Mouse (Mus musculus) limb, embryonic 11.5 days (tissue): Measurements from ENCODE around the gene Slc45a2. TPM values are rescaled to one million over a fixed set of nuclear protein-coding genes. Genes with fewer than 3 reads are reported as not detected.
"Not testable (repeated sequence)": the region's sequence is repeated elsewhere in the genome, so short reads cannot be mapped to it uniquely, and the experiment has no call there.

ENCODE experiments used
- ATAC-seq: fragments of 200-750 bp; cut with Nextera tagmentation; 2 replicates; pipeline ENCODE4 v1.8.0; 2017; ENCODE audit warnings: low read depth; ENCODE audit not compliant: insufficient number of reproducible peaks, low FRiP score, low TSS enrichment
- DNase-seq: peaks from one replicate; pipeline ENCODE4 v3.0.0-alpha.2; 2015; ENCODE audit warnings: low spot score
- H3K27ac ChIP-seq: fragments of 300-500 bp; sonication (generic); replicated peaks from 2 replicates; pipeline ENCODE4 v1.5.1; 2014; ENCODE audit warnings: low read depth, mild to moderate bottlenecking, low read length
- H3K27me3 ChIP-seq: fragments of 300-500 bp; sonication (generic); 2 replicates; pipeline ENCODE4 v1.6.1; 2014; ENCODE audit warnings: mild to moderate bottlenecking, low read length, mixed read lengths; ENCODE audit not compliant: control insufficient read depth, insufficient read depth
- H3K36me3 ChIP-seq: fragments of 300-500 bp; sonication (generic); 2 replicates; pipeline ENCODE4 v1.6.1; 2014; ENCODE audit warnings: mild to moderate bottlenecking, low read length, moderate library complexity, mixed read lengths; ENCODE audit not compliant: control insufficient read depth, insufficient read depth
- H3K4me1 ChIP-seq: fragments of 300-500 bp; sonication (generic); 2 replicates; pipeline ENCODE4 v1.6.1; 2014; ENCODE audit warnings: low read length, mixed read lengths; ENCODE audit not compliant: control insufficient read depth, insufficient read depth
- H3K4me2 ChIP-seq: fragments of 300-500 bp; sonication (generic); 2 replicates; pipeline ENCODE4 v1.6.1; 2014; ENCODE audit warnings: low read depth, mild to moderate bottlenecking, moderate library complexity; ENCODE audit not compliant: severe bottlenecking
- H3K4me3 ChIP-seq: fragments of 300-500 bp; sonication (generic); 2 replicates; pipeline ENCODE4 v1.5.1; 2014; ENCODE audit warnings: low read depth, low read length
- H3K9ac ChIP-seq: fragments of 300-500 bp; sonication (generic); 2 replicates; pipeline ENCODE4 v1.6.1; 2014; ENCODE audit warnings: mild to moderate bottlenecking, low read length
- H3K9me3 ChIP-seq: fragments of 300-500 bp; sonication (generic); 2 replicates; pipeline ENCODE4 v1.6.1; 2016; ENCODE audit warnings: low read length; ENCODE audit not compliant: control insufficient read depth
- WGBS: fragments of 180-500 bp; shearing (Covaris S2); extraction: QIAGEN DNeasy Blood & Tissue Kit; methylation state at CpG from one replicate; pipeline ENCODE4 v1.1.7; 2014; 5-methylcytosine and 5-hydroxymethylcytosine counted together
- polyA plus RNA-seq: library from polyadenylated mRNA; unstranded; fragments of >200 nt; fragmentation: Nextera tagmentation; extraction: Ambion mirVana; gene quantifications from 2 replicates; pipeline ENCODE4 v1.2.1, GENCODE M21; 2014

Gene Slc45a2
- polyA plus RNA-seq, 1 experiment from 2014 or later: not detected

DNA sequence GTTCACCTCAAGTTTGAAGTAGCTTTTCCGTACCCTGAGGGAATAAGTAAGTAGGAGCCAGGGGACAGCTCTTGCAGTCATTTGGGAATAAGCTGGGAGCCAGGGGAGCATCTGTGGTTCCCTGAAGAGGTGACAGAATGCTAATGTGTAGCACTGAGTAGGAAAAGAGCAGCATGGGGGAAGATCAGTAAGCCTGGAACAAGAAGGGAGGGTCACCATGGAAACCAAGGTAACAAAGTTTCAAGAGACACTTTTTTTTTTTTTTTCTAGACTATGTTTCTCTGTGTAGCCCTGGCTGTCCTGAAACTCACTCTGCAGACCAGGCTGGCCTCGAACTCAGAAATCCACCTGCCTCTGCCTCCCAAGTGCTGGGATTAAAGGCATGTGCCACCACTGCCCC lies 14.0 kb upstream of the Slc45a2 start:
- not testable (repeated sequence) for H3K9ac ChIP-seq, H3K36me3 ChIP-seq, H3K4me2 ChIP-seq, H3K4me1 ChIP-seq, H3K9me3 ChIP-seq, H3K27me3 ChIP-seq, ATAC-seq, H3K27ac ChIP-seq, DNase-seq, H3K4me3 ChIP-seq
- WGBS: 80% methylated on average over 2 of the region's 2 CpGs

DNA sequence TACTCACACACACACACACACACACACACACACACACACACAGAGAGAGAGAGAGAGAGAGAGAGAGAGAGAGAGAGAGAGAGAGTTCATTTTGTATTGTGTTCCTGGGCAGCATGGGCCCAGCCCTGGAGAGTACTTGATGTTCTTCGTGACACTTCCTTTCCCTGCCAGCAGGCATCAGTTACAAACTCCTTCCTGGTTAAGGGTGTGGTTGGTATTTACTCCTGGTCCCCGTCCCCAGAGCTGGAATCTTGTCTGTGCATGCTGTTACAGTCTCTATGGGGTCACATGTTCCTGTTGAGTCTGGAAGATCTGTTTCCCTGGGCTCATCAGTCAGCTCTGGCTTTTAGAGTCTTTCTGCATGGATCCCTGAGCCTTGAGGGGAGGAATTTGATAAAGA lies 10.1 kb upstream of the Slc45a2 start:
- no peak overlapping the region for H3K27ac ChIP-seq
- no peaks in the 10 kb centered on the region for H3K9me3 ChIP-seq
- no peak overlapping the region for H3K4me3 ChIP-seq
- 66% methylated on average over 2 of the region's 2 CpGs for WGBS
- H3K36me3 ChIP-seq: no peaks in the 10 kb centered on the region
- no peak overlapping the region for H3K9ac ChIP-seq
- DNase-seq: no peak
- no peaks in the 10 kb centered on the region for H3K27me3 ChIP-seq
- H3K4me1 ChIP-seq: no peaks in the 10 kb centered on the region
- ATAC-seq: no peak
- H3K4me2 ChIP-seq: no peak overlapping the region

DNA sequence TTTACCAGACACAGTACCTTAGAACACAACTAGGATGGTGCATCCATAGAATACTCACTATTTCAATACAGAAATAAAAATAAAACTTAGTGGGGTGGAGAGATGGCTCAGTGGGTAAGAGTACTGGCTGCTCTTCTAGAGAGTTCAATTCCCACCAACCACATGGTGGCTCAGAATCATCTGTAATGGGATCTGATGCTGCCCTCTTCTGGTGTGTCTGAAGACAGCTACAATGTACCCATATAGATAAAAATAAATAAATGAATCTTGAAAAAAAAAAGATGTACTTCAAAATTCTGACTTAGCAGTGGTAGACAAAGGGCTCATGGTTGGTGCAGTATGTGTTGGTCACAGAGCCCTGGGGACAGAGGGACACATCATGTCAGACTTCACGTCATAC lies 9.0 kb upstream of the Slc45a2 start:
- Histone ChIP-seq H3K4me2 (no peak overlapping the region), H3K27ac (no peak overlapping the region), H3K4me3 (no peak overlapping the region), H3K4me1 (no peaks in the 10 kb centered on the region), H3K36me3 (no peaks in the 10 kb centered on the region), H3K9me3 (no peaks in the 10 kb centered on the region), H3K9ac (no peak overlapping the region), H3K27me3 (no peaks in the 10 kb centered on the region)
- 90% methylated on average over 1 of the region's 1 CpGs for WGBS
- DNase-seq (no peak), ATAC-seq (no peak)

DNA sequence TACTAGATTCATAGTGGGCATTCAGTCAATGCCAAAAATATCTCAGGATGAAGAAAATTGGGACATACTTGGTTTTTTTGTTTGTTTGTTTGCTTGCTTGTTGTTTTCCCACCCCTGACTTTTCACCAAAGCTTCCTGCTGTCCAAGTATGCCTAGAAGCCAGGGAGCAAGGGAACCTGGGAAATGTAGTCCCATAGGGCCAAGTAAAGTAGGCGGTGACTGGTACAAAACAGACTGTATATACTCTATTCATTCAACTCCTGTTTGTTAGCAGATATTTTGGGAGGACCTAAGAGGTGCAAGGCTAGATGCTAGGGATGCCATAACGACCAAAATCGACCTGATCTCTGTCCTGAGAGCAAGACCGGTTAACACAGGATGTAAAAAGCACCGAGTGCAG lies 689 bp upstream of the Slc45a2 start:
- Histone ChIP-seq H3K9ac (no peak overlapping the region), H3K4me1 (no peaks in the 10 kb centered on the region), H3K27me3 (no peaks in the 10 kb centered on the region), H3K4me3 (no peak overlapping the region), H3K36me3 (no peaks in the 10 kb centered on the region), H3K9me3 (no peaks in the 10 kb centered on the region), H3K27ac (no peak overlapping the region), H3K4me2 (no peak overlapping the region)
- 58% methylated on average over 5 of the region's 5 CpGs for WGBS
- DNase-seq (no peak), ATAC-seq (no peak)

DNA sequence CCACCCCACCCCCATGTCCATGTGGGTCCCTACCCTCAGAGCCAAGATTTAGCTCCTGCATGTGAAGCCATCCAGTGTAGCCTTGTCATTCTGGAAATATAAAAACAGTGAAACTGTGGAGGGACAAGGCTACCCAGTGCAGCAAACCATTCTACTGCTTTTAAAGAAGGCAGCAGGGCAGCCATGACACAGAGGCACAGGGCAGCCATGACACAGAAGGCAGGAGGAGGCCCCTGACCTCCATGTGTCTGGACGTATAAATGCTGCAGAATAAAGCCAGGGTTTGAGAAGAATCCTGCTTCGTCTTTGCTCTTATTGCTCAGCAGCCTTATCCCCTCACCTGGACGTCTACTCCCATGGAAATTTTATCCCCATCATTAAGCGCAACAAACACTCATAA lies 3.3 kb downstream of the Slc45a2 start:
- 89% methylated on average over 4 of the region's 4 CpGs for WGBS

DNA sequence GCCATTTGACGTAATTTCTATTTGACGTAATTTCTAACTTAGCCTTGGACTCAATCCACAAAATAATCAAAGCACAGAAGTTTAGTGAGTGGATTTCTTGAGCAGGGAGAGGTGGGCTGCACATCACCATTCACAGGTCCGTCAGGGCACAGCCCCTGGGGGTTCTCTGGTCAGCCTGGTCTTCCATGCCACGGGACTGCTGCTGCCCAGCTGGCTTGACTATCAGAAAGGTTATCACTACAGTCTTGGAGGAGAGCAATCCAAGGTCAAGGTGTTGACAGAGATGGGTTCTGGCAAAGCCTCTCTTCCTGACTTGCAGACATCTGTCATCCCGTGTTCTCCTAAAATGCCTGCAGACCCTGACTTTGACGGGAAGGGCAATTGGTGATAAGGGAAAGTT lies 4.1 kb downstream of the Slc45a2 start:
- Histone ChIP-seq H3K9me3 (no peaks in the 10 kb centered on the region), H3K4me1 (no peaks in the 10 kb centered on the region), H3K4me3 (no peak overlapping the region), H3K4me2 (no peak overlapping the region), H3K9ac (no peak overlapping the region), H3K27me3 (no peaks in the 10 kb centered on the region), H3K27ac (no peak overlapping the region), H3K36me3 (no peaks in the 10 kb centered on the region)
- ATAC-seq (no peak), DNase-seq (no peak)
- WGBS: 82% methylated on average over 6 of the region's 6 CpGs

More for the DNA sequence above, 3.3 kb downstream of the Slc45a2 start:
- DNase-seq (no peak), ATAC-seq (no peak)
- H3K36me3 ChIP-seq: no peaks in the 10 kb centered on the region
- no peaks in the 10 kb centered on the region for H3K9me3 ChIP-seq
- H3K4me2 ChIP-seq: no peak overlapping the region
- H3K4me3 ChIP-seq: no peak overlapping the region
- no peaks in the 10 kb centered on the region for H3K27me3 ChIP-seq
- H3K27ac ChIP-seq: no peak overlapping the region
- H3K9ac ChIP-seq: no peak overlapping the region
- H3K4me1 ChIP-seq: no peaks in the 10 kb centered on the region

DNA sequence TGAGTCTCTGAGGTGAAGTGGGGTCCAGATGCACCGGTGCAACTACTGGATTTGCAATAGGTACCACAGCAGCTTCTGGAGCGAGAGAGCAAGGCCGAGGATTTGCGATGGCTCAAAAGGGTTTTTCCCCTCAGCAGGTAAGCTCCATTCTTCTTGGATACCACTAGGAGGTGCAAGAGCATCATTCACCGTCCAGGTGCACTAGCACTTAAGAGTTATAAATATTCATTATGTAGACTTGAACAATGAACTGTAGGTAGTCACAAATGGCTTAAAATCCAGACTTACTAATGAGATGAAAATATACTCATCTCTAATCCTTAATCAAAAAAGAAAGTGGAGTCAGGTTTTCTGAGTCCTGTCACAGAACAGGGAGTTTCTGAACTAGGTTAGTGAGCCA lies 8.2 kb downstream of the Slc45a2 start:
- no peak overlapping the region for H3K9ac ChIP-seq
- H3K4me1 ChIP-seq: no peaks in the 10 kb centered on the region
- H3K4me2 ChIP-seq: no peak overlapping the region
- no peak for ATAC-seq
- H3K36me3 ChIP-seq: no peaks in the 10 kb centered on the region
- DNase-seq: peak; percentile 23
- H3K27ac ChIP-seq: no peak overlapping the region
- no peak overlapping the region for H3K4me3 ChIP-seq
- no peaks in the 10 kb centered on the region for H3K27me3 ChIP-seq
- H3K9me3 ChIP-seq: no peaks in the 10 kb centered on the region
- WGBS: 20% methylated on average over 5 of the region's 5 CpGs

DNA sequence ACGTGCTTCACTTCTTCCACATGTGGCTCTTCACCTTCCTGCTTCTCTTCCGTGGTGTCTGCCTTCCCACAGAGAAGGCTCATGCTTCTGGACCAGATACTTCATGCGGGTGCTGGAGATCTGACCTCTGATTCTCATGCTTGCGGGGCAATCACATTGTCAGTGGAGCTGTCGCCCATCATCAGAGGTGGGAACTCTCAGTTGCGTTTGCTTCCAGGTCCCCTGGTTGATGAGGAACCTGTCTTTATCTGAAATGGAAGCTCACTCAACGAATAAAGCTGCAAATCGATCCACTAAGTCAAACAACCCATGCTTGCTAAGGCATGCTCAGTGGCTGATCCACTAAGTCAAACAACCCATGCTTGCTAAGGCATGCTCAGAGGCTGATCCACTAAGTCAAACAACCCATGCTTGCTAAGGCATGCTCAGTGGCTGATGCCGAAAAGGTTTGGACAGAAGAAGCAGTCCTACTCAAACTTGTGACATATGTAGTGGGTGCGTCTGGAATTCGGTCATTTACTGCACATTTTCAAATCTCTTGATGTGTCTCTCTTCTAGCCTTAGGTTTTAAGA lies 10.5 kb downstream of the Slc45a2 start:
- H3K9ac ChIP-seq: no peak overlapping the region
- 90% methylated on average over 11 of the region's 11 CpGs for WGBS
- H3K4me1 ChIP-seq: no peaks in the 10 kb centered on the region
- DNase-seq (no peak), ATAC-seq (no peak)
- no peak overlapping the region for H3K4me2 ChIP-seq
- H3K9me3 ChIP-seq: no peaks in the 10 kb centered on the region
- H3K36me3 ChIP-seq: no peaks in the 10 kb centered on the region
- no peaks in the 10 kb centered on the region for H3K27me3 ChIP-seq
- H3K27ac ChIP-seq: no peak overlapping the region
- H3K4me3 ChIP-seq: no peak overlapping the region

DNA sequence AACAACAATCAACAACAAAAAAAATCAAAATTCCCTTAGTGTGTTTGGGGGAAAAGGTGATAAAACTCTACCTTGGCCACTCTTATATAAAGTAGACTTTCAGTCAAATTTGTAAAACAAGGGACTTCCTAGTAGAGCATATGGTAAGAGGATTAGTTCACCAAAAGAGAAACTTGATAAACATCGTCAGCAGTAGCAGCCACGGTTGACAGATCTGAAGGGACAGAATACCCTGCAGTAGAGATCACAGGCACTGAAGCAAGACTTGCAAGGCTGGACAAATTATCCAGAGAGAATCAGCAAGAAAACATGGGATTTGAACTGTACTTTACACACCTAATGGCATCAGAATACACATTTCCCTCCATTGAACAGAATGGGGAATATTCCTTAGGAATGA lies 14.4 kb downstream of the Slc45a2 start:
- H3K27ac ChIP-seq: no peak overlapping the region
- H3K9me3 ChIP-seq: no peaks in the 10 kb centered on the region
- H3K4me1 ChIP-seq: no peaks in the 10 kb centered on the region
- DNase-seq (no peak), ATAC-seq (no peak)
- no peak overlapping the region for H3K4me2 ChIP-seq
- no peaks in the 10 kb centered on the region for H3K27me3 ChIP-seq
- no peaks in the 10 kb centered on the region for H3K36me3 ChIP-seq
- no peak overlapping the region for H3K4me3 ChIP-seq
- WGBS: 77% methylated on average over 2 of the region's 2 CpGs
- no peak overlapping the region for H3K9ac ChIP-seq
